Mouse (Mus musculus) spleen, postnatal 36 days (tissue): ENCODE measurements around the gene Mcm6.

Experiments used
- DNase-seq, 2 experiments: peaks; one replicate each; pipeline ENCODE4 v3.0.0; 2022; ENCODE audit warnings: low spot score in 2 of 2, mixed read lengths in 1 of 2

Mcm6 gene

DNA sequence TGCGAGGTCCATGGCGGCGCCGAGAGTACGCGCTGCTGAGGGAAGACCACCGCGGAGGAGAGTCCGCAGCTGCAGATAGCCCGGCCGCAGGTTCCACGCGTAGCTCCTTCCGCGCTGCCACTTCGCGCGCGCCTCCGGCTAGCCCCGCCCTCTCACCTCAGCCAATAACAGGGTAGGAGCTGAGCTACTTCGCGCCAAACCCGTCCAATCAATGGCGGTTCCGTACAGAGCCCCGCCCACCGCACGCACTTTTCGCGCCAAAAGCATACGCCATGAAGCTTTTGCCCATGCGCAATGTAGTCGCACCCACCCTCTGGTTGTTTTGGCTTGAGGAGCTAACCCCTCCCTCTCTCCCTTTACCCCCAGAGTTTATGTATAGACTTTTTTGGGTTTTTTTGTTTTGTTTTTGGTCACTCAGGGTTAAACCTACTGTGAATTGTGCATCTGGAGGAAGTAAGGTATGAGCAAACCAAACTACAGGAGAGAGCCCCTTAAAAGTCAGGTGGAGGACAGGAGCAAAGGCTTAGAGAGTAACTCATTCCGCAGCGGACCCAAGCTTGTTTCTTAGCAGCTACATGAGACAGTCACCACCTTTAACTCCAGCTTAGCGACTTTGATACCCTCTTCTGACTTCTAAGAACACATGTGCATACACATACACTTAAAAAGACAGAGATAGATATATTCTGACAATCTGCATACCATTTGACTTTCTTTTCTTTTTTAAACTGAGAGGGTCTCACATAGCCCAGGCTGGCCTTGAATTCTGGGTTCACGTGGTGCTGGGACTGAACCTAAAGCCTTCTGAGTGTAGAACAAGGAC, at the start of gene Mcm6:
TSS of gene Mcm6 (minus strand) at position 111 of the 823 bp plus-strand sequence.
- DNase-seq, result peak; percentile 94 to 96

DNA sequence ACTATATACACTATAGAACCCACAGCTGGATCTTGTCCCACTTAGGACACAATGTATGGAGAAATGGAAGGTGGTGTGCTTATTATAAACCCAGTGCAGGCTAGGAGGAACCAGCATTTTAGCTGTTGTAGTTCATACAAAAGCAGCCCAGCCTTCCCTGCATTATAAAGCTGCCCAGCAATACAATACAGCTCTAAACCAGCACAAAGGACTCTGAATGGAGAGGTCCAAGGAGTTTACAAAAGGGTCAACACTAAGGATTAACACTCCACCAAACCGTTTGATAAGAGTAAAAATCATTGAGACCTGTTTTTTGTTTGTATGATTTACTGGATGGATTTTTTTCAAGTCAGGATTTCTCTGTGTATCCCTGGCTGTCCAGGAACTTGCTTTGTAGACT, 47.4 kb upstream of the Mcm6 start:
- no peak for DNase-seq

DNA sequence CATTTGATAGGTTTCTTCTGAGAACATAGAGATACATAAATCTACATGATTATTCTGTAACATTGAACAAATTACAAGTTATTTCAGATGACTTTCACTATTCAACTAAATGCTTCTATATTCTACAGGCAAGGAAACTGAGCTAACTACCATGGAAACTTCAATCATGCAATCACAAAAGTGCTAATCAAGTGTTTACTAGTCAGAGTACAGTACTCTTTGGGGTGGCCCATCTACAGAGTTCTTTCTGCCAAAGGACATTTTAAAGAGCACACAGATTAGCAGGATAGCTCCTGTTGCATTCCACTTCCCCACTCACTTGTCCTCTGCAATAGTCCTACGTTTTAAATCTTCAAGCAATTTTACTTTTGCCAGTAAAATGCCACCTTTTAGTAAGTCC, 46.2 kb upstream of the Mcm6 start:
- DNase-seq, result no peak

DNA sequence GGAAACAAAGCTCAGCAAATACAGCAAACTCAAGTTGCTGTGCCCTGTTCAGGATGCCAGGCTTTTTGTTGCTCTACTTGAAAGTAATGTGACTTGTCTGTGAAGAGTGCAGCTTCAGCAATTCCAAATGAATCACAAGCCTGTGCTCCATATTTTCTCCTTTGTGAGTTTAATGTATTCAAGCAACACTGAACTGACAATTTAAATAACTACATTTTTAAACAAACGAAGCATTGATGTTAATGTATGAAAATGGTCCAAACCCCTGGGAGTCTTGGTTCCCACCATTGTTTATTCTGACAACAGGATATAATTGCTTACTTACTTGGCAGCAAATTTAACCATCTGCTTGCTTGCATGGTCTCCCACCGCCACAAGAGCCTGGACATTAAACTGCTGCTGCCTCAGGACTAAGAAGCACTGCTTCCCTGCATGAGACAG, 45.6 kb upstream of the Mcm6 start:
- no peak for DNase-seq

- no peak for DNase-seq
Measured at GRCm38 (mm10) chr1:128400926-128401325, 41.5 kb upstream of the Mcm6 start.

DNA sequence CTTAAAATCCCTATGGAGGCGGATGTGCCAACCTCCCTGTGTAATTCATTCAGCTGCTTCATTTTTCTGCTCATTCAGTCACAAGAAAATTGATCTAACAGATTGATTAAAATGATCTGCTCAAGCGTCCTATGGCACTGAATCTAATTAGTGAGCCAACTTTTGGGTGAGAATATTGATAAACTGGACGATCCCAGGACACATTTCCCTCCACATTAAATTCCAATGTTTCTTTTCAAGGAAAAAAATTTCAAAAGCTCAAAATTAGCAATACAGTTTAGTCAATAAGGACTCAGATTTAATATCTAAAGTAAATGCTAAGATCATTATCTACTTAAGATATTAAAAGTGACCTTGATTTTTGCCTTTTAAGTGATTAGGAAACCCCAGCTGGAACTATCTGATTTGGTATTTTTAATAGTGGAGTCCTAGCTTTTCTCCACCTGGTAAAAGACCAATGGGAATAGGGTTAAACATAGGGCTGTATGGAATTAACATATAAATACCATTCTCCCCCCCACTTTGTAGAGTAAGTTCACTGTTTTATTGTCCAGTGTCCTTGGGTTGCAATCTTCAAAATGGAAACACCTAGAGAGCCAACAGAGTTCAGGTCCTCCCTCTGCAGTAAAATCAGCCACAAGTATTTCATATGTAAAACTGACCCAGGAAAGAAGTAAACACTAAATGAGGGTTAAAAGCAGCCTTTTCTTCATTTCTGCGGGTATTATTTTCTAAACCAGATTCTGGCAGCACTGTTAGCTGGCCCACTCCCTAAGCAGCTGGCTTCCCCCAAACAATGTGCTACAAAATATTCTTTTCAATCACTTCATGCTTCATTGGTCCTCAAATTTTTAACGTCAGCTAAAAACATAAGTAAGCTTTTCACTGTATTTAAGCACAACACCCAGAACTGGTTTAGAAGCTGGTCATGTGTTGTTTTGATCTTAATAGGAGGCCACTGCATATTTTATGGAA, 40.8 kb upstream of the Mcm6 start:
- no peak for DNase-seq

DNA sequence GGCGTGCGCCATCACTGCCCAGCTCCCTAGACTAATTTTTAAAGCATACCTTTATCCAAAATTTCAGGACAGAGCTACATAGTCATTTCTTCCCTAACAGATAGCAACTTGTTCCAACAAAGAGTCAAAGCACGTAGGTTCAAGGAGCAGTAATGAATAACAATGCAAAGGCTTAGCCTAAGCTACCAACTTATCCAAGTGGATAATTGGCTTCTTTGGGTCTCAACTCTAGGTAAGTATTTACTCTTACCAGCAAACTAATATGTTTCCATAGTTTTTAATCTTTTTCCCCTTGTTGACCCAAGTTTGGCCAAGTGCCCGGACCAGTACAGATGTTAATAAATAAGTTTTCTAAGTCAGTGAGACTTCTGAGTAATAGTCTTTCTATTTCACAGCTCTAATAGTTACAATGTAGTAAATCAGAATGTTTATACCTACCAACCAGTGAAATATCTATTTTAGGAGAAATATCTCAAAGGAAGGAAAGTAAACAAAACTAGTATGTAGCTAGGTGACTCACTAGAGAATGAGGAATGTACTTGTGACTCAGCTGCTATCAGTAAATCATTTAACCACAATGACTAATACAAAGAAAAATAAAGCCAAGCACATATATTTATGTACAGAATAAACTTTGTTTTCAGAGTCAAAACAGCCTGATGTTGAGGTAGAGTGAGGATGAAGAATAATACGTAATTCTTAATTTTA, 39.4 kb upstream of the Mcm6 start:
- no peak for DNase-seq

GRCm38 (mm10) chr1:128394657-128395056, 35.2 kb upstream of the Mcm6 start:
- DNase-seq, result no peak

- DNase-seq, result no peak
Measured at GRCm38 (mm10) chr1:128392382-128392781, 32.9 kb upstream of the Mcm6 start.

GRCm38 (mm10) chr1:128386487-128386886, 27.0 kb upstream of the Mcm6 start:
- no peak for DNase-seq

GRCm38 (mm10) chr1:128376841-128377240, 17.4 kb upstream of the Mcm6 start:
- no peak for DNase-seq

GRCm38 (mm10) chr1:128372143-128372860, 12.8 kb upstream of the Mcm6 start:
- DNase-seq, result no peak

DNA sequence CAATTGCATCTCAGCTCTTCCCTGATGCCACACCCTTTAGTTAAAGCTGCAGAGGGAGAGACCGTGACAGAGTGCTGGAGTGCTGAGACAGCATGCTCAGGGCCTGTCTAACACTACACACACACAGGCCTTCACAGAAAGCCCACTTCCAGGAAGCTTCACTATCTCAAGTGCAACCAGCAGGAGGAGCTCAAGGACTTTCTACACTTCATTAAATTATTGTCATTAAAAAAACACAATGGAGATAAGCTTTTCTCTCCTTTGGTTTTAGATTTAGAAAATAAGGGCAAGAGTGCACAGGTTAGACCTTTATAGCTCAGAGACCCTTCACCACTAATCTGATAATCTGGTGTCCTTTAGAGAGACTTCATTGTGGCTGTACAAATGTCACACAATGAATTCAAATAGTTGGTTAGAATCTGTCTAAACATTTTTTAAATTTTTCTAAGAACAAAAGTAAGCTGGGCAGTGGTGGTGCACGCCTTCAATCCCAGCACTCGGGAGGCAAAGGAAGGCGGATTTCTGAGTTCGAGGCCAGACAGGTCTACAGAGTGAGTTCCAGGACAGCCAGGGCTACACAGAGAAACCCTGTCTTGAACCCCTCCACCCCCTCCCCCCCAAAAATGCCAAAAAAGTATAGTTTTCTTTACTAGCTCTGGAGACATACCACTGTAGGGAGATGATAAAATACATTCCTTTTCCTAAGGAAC, 9.4 kb upstream of the Mcm6 start:
- peak; percentile 41 to 62 for DNase-seq

- no peak for DNase-seq
Measured at GRCm38 (mm10) chr1:128360601-128361000, 1.1 kb upstream of the Mcm6 start.

DNA sequence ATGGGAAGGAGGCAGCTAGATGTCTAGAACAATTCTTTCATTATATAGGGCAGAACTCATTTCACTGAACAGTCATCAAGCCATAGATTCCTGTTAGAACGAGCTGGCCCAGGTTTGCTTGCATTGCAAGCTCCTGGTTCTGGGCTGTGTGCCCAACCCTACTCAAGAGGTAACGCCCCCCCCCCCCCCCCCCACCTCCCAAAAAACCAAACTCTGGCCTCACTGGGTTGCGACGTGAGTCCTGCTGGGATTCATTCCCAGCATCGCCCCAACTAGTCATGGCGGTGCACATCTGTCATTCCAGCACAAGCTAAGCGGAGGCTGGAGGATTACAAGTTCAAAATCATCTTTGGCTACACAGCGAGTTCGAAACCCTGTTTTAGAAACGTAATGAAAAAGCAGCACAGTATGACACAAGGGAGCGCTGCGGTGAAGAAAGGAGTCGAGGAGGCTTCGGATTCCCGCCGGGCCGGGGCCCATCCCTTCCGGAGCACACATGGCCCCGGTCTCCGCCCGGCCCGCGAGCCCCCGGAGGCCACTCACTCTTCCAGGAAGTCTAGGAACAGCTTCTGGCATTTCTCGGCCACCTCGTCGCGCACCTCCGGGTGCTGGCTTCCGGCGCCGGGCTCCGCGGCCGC, 429 bp downstream of the Mcm6 start:
- no peak for DNase-seq

DNA sequence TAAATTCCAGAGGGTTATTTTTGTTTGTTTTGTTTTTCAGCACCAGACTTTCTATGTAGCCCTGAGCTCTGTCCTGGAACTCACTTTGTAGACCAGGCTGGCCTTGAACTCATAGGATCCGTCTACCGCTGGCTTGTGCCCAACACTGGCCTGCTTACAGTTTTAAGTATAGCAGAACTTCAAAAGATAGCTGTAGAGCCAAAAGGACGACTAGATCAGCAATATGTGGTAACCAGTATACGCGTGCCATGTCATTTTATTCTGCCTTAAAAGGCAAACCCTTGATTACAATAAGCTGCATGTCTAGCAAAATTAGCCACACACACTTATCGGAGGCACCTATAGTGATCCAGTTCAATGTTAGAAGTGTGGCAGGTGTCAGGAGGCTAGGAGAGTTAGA, 1.2 kb downstream of the Mcm6 start:
- no peak for DNase-seq

- peak; percentile 31 to 41 for DNase-seq
Measured at GRCm38 (mm10) chr1:128357452-128357851, 2.0 kb downstream of the Mcm6 start.

DNA sequence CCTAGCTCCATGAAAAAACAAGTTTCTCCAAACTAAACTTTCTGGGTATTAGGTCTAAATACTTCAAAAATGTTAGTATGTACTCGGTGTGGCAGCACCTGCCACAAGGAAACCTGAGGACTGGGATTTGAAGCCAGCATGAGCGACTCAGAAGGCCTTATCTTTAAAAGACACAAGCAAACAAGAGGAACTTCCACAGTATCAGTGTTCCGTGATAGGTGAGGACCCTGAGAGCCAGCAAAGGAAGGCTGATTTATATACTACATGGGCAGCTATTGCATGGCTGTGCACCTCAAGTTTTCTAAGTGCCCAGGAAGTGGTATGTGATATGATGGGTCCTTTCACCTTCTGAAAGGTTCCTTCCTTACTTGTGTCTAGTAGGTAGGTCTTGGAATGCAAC, 6.4 kb downstream of the Mcm6 start:
- DNase-seq, result no peak

- DNase-seq, result no peak
Measured at GRCm38 (mm10) chr1:128344232-128344631, 15.2 kb downstream of the Mcm6 start.

- DNase-seq, result no peak
Measured at GRCm38 (mm10) chr1:128337708-128338320, 21.6 kb downstream of the Mcm6 start.
